Mouse (Mus musculus): Measurements from ENCODE around the gene 1110002E22Rik.

Gene 1110002E22Rik

GRCm38 (mm10) chr3:138062673-138063072, 2.2 kb upstream of the 1110002E22Rik start:
- DNase-seq (ENCODE audit: extremely low read depth, insufficient read length, low spot score): no peak

GRCm38 (mm10) chr3:138063731-138064329, 1.0 kb upstream of the 1110002E22Rik start:
- no peak for DNase-seq (ENCODE audit: extremely low read depth, insufficient read length, low spot score)

GRCm38 (mm10) chr3:138065930-138066329, 1.1 kb downstream of the 1110002E22Rik start:
- no peak for DNase-seq (ENCODE audit: extremely low read depth, insufficient read length, low spot score)

GRCm38 (mm10) chr3:138066348-138066856, 1.6 kb downstream of the 1110002E22Rik start:
- no peak for DNase-seq (ENCODE audit: extremely low read depth, insufficient read length, low spot score)

GRCm38 (mm10) chr3:138067288-138067687, 2.4 kb downstream of the 1110002E22Rik start, which contains the start of gene Gm5105:
Gene Gm5105, minus strand, starts transcription at chr3:138067388.
- no peak for DNase-seq (ENCODE audit: extremely low read depth, insufficient read length, low spot score)

GRCm38 (mm10) chr3:138068103-138068502, 3.3 kb downstream of the 1110002E22Rik start:
- no peak for DNase-seq (ENCODE audit: extremely low read depth, insufficient read length, low spot score)

- DNase-seq (ENCODE audit: extremely low read depth, insufficient read length, low spot score): no peak
These were observed 5.1 kb downstream of the 1110002E22Rik start for GRCm38 (mm10) chr3:138069756-138070511.

GRCm38 (mm10) chr3:138071004-138071403, 6.2 kb downstream of the 1110002E22Rik start:
- no peak for DNase-seq (ENCODE audit: extremely low read depth, insufficient read length, low spot score)

GRCm38 (mm10) chr3:138071476-138072073, 6.7 kb downstream of the 1110002E22Rik start:
- DNase-seq (ENCODE audit: extremely low read depth, insufficient read length, low spot score): no peak

- DNase-seq (ENCODE audit: extremely low read depth, insufficient read length, low spot score): no peak
These were observed 9.4 kb downstream of the 1110002E22Rik start for GRCm38 (mm10) chr3:138074214-138074613.

- no peak for DNase-seq (ENCODE audit: extremely low read depth, insufficient read length, low spot score)
These were observed 10.4 kb downstream of the 1110002E22Rik start for GRCm38 (mm10) chr3:138075209-138075608.

GRCm38 (mm10) chr3:138077476-138078340, 12.9 kb downstream of the 1110002E22Rik start:
- DNase-seq (ENCODE audit: extremely low read depth, insufficient read length, low spot score): no peak

- DNase-seq (ENCODE audit: extremely low read depth, insufficient read length, low spot score): no peak
These were observed 13.8 kb downstream of the 1110002E22Rik start for GRCm38 (mm10) chr3:138078701-138079100.

GRCm38 (mm10) chr3:138083073-138083637, 18.3 kb downstream of the 1110002E22Rik start:
- DNase-seq (ENCODE audit: extremely low read depth, insufficient read length, low spot score): no peak

GRCm38 (mm10) chr3:138083896-138084295, 19.0 kb downstream of the 1110002E22Rik start:
- DNase-seq (ENCODE audit: extremely low read depth, insufficient read length, low spot score): no peak

- no peak for DNase-seq (ENCODE audit: extremely low read depth, insufficient read length, low spot score)
These were observed 30.4 kb downstream of the 1110002E22Rik start for GRCm38 (mm10) chr3:138095301-138095700.

- DNase-seq (ENCODE audit: extremely low read depth, insufficient read length, low spot score): peak; percentile 63
These were observed 30.9 kb downstream of the 1110002E22Rik start for GRCm38 (mm10) chr3:138095718-138096117.

- DNase-seq (ENCODE audit: extremely low read depth, insufficient read length, low spot score): peak; percentile 25
These were observed 31.6 kb downstream of the 1110002E22Rik start for GRCm38 (mm10) chr3:138096263-138097028.

GRCm38 (mm10) chr3:138097718-138098117, 32.9 kb downstream of the 1110002E22Rik start:
- DNase-seq (ENCODE audit: extremely low read depth, insufficient read length, low spot score): no peak

All from 3134 (cell line).